Mouse (Mus musculus) heart, postnatal 0 days (tissue): ENCODE data around the gene Cox10.

Experiments
- CTCF ChIP-seq: IDR thresholded peaks from 2 replicates; pipeline ENCODE4 v1.5.1; 2016; ENCODE audit warnings: antibody characterized with exemption, control low read depth, low read depth
- EP300 ChIP-seq: IDR thresholded peaks from 2 replicates; pipeline ENCODE4 v1.6.1; 2016; ENCODE audit warnings: antibody characterized with exemption, low read depth

- TF ChIP-seq CTCF (no peak), EP300 (no peak)
Measured at GRCm38 (mm10) chr11:64018165-64018564, 61.1 kb downstream of the Cox10 start.
